Mouse (Mus musculus) CH12.LX (cell line): ENCODE results near the gene Paxbp1. TPM values are rescaled to one million over a fixed set of nuclear protein-coding genes. Genes with fewer than 3 reads are reported as not detected.
A peak's percentile ranks its signal among the peaks of the same experiment; 100 is the strongest.

Experiments used
- DNase-seq: peaks from one replicate; pipeline ENCODE4 v3.0.0-alpha.2; 2013; ENCODE audit errors: extremely low read depth
- H3K27ac ChIP-seq: 2 replicates; pipeline ENCODE4 v1.5.1; 2012; ENCODE audit warnings: low read depth, mild to moderate bottlenecking, control low read depth, moderate library complexity; ENCODE audit not compliant: insufficient read depth
- H3K27me3 ChIP-seq: replicated peaks from 2 replicates; pipeline ENCODE3; 2012; ENCODE audit warnings: inconsistent platforms
- H3K36me3 ChIP-seq, 2 experiments: replicated peaks in 1 of 2; 2 replicates each; pipeline versions ENCODE3 to v1.6.1; 2012; ENCODE audit warnings: inconsistent platforms in 1 of 2, low read length in 1 of 2, mild to moderate bottlenecking in 1 of 2, mixed read lengths in 1 of 2, moderate library complexity in 1 of 2; ENCODE audit not compliant: control insufficient read depth in 1 of 2, insufficient read depth in 1 of 2
- H3K4me1 ChIP-seq, 2 experiments: 2 replicates each; pipeline ENCODE4 v1.6.1; 2012; ENCODE audit warnings: inconsistent platforms in 1 of 2, moderate library complexity in 1 of 2; ENCODE audit not compliant: insufficient read depth in 2 of 2, control insufficient read depth in 1 of 2
- H3K4me2 ChIP-seq: 2 replicates; pipeline ENCODE4 v1.6.1; 2012; ENCODE audit warnings: low read depth, mild to moderate bottlenecking, control low read depth; ENCODE audit not compliant: poor library complexity, insufficient read depth, severe bottlenecking
- H3K4me3 ChIP-seq, 3 experiments: fragments of 150-350 bp in 1 of 3; sonication (generic) in 1 of 3; replicated peaks in 1 of 3; 2 replicates each; pipeline versions ENCODE3 to v1.5.1; 2011 to 2012; ENCODE audit warnings: low read depth in 2 of 3, low read length in 2 of 3, mild to moderate bottlenecking in 2 of 3, moderate library complexity in 2 of 3, control low read depth in 1 of 3, improper control_type of control experiment in 1 of 3, inconsistent platforms in 1 of 3, mixed read lengths in 1 of 3; ENCODE audit not compliant: poor library complexity in 1 of 3
- H3K79me2 ChIP-seq: replicated peaks from 2 replicates; pipeline ENCODE4 v1.6.1; 2012; ENCODE audit warnings: mild to moderate bottlenecking, moderate library complexity; ENCODE audit not compliant: control insufficient read depth, poor library complexity, insufficient read depth, severe bottlenecking; ENCODE audit errors: extremely low read depth
- H3K9ac ChIP-seq: 2 replicates; pipeline ENCODE4 v1.6.1; 2012; ENCODE audit warnings: low read depth, mild to moderate bottlenecking, control low read depth, moderate library complexity; ENCODE audit not compliant: insufficient read depth
- H3K9me3 ChIP-seq: replicated peaks from 2 replicates; pipeline ENCODE3; 2012; ENCODE audit warnings: low read length, inconsistent platforms, mixed read lengths
- BHLHE40 ChIP-seq: IDR thresholded peaks from 2 replicates; pipeline ENCODE4 v1.6.1; 2011; ENCODE audit warnings: mild to moderate bottlenecking, low read depth, low read length, improper control_type of control experiment
- CTCF ChIP-seq, 2 experiments: IDR thresholded peaks in 1 of 2; conservative IDR thresholded peaks in 1 of 2; 2 replicates each; pipeline ENCODE4 v1.5.1; 2011 to 2012; ENCODE audit warnings: low read depth in 2 of 2, low read length in 2 of 2, improper control_type of control experiment in 1 of 2, inconsistent platforms in 1 of 2, mild to moderate bottlenecking in 1 of 2, moderate library complexity in 1 of 2
- ELF1 ChIP-seq: IDR thresholded peaks from 2 replicates; pipeline ENCODE4 v1.6.1; 2014; ENCODE audit warnings: low read depth, mild to moderate bottlenecking, inconsistent platforms, low read length, improper control_type of control experiment
- EP300 ChIP-seq: IDR thresholded peaks from 2 replicates; pipeline ENCODE4 v1.6.1; 2011; ENCODE audit warnings: low read length, improper control_type of control experiment
- ETS1 ChIP-seq: conservative IDR thresholded peaks from 2 replicates; pipeline ENCODE4 v1.6.1; 2012; ENCODE audit warnings: low read depth, mild to moderate bottlenecking, inconsistent platforms, low read length, improper control_type of control experiment, moderate library complexity
- IRF4 ChIP-seq: IDR thresholded peaks from 2 replicates; pipeline ENCODE4 v1.6.1; 2014; ENCODE audit warnings: low read depth, mild to moderate bottlenecking, inconsistent platforms, low read length, improper control_type of control experiment
- JUN ChIP-seq: IDR thresholded peaks from 2 replicates; pipeline ENCODE4 v1.6.1; 2011; ENCODE audit warnings: low read depth, mild to moderate bottlenecking, low read length, improper control_type of control experiment, moderate library complexity; ENCODE audit not compliant: insufficient read depth
- MAX ChIP-seq: IDR thresholded peaks from 2 replicates; pipeline ENCODE4 v1.6.1; 2011; ENCODE audit warnings: low read length, improper control_type of control experiment
- MAZ ChIP-seq: IDR thresholded peaks from 2 replicates; pipeline ENCODE4 v1.6.1; 2012; ENCODE audit warnings: low read depth, mild to moderate bottlenecking, inconsistent platforms, low read length, improper control_type of control experiment, moderate library complexity
- MEF2A ChIP-seq: IDR thresholded peaks from 2 replicates; pipeline ENCODE4 v1.6.1; 2014; ENCODE audit warnings: low read depth, mild to moderate bottlenecking, inconsistent platforms, low read length, improper control_type of control experiment, borderline replicate concordance
- MXI1 ChIP-seq: IDR thresholded peaks from 2 replicates; pipeline ENCODE4 v1.6.1; 2011; ENCODE audit warnings: mild to moderate bottlenecking, low read depth, low read length, improper control_type of control experiment
- POLR2AphosphoS2 ChIP-seq: IDR thresholded peaks from 2 replicates; pipeline ENCODE4 v1.6.1; 2011; ENCODE audit warnings: low read depth, low read length, improper control_type of control experiment
- RAD21 ChIP-seq: IDR thresholded peaks from 2 replicates; pipeline ENCODE4 v1.6.1; 2011; ENCODE audit warnings: low read depth, mild to moderate bottlenecking, low read length, improper control_type of control experiment, moderate library complexity
- SIN3A ChIP-seq: IDR thresholded peaks from 2 replicates; pipeline ENCODE4 v1.6.1; 2012; ENCODE audit warnings: low read length, improper control_type of control experiment, inconsistent platforms
- SMC3 ChIP-seq: IDR thresholded peaks from 2 replicates; pipeline ENCODE4 v1.6.1; 2011; ENCODE audit warnings: low read depth, low read length, improper control_type of control experiment
- UBTF ChIP-seq: IDR thresholded peaks from 2 replicates; pipeline ENCODE4 v1.6.1; 2012; ENCODE audit warnings: low read depth, mild to moderate bottlenecking, inconsistent platforms, low read length, improper control_type of control experiment, moderate library complexity
- USF1 ChIP-seq: IDR thresholded peaks from 2 replicates; pipeline ENCODE4 v1.6.1; 2014; ENCODE audit warnings: low read depth, mild to moderate bottlenecking, inconsistent platforms, low read length, improper control_type of control experiment
- USF2 ChIP-seq: conservative IDR thresholded peaks from 2 replicates; pipeline ENCODE4 v1.6.1; 2011; ENCODE audit warnings: low read depth, low read length, improper control_type of control experiment
- ZKSCAN1 ChIP-seq: IDR thresholded peaks from 2 replicates; pipeline ENCODE4 v1.6.1; 2012; ENCODE audit warnings: low read depth, inconsistent platforms, low read length, improper control_type of control experiment, borderline replicate concordance
- ZNF384 ChIP-seq: IDR thresholded peaks from 2 replicates; pipeline ENCODE4 v1.6.1; 2012; ENCODE audit warnings: low read depth, low read length, improper control_type of control experiment, inconsistent platforms
- dilution Hi-C: fragments of 300-500 bp; cut with MboI; formaldehyde crosslinking; loops from 2 replicates; pipeline ENCODE4 v1.14.3; 2020; ENCODE audit warnings: low sequenced_read_pairs; ENCODE audit not compliant: extremely low pct_unique_long_range_greater_than_20kb, extremely low pct_ligation_motif_present
- in situ Hi-C: fragments of 300-500 bp; cut with MboI; formaldehyde crosslinking; loops from 3 replicates; pipeline ENCODE4 v1.14.3; 2019; ENCODE audit warnings: low sequenced_read_pairs, low pct_ligation_motif_present, low pct_unique_long_range_greater_than_20kb, mixed read lengths
- polyA plus RNA-seq: library from polyadenylated mRNA; unstranded; fragments of >175 nt; gene quantifications from 2 replicates; pipeline ENCODE4 v1.2.1, GENCODE M21; 2012; ENCODE audit warnings: low read depth; ENCODE audit not compliant: insufficient read length
- total RNA-seq, 2 experiments: library from RNA; depleted of rRNA; stranded (reverse); fragments of 300-350 nt in 1 of 2; fragments of >200 nt in 1 of 2; gene quantifications; 2 replicates each; pipeline ENCODE4 v1.2.3; 2012 to 2014

The Paxbp1 gene
- total and polyA plus RNA-seq, 3 experiments: 39.4 to 77.1 (median 74.4) TPM

DNA sequence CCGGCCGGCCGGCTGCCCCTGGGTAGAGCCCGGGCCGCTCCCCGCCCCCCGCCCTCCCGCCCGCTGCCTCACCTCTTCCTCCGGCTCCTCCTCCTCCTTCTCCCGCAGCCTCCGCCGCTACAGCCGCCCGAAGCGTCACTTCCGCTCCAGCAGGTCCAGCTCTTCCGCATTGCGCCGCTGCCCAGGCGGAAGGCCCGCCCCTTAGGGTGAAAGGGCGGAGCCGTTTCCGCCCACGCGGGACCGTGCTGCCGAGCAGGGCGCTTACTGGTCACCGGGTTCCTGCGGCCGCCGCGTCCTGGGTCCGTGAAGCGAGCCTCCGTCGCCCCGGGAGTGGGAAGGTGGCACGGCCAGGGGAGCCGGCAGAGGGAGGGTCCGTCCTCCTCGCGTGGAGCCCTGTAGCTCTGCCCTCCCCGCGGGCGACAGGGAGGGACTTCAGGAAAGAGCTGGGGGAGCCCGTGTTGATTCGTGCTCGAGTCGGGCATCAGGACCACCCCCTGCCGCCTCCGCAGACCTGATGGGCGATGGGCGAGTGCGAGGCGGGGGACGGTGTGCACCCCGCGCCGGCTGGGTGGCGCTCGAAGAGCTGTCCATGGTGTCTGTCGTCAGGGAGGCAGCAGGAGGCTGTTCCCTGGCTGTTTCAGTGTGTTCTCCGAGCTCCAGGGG is 33.2 kb downstream of the Paxbp1 start, which contains the start of gene Synj1 (continued):
- TF ChIP-seq RAD21 (no peak), JUN (no peak), CTCF (conservative IDR thresholded peaks at IDR 0.05 in 1 of 2, IDR thresholded peaks at IDR 0.05 in 1 of 2; ENCODE audit: low read depth in 2 of 2, low read length in 2 of 2) (peak in 1 of 2 experiments; percentile 27; a peak in 1 of 4 replicates), ZNF384 (no peak)
- TF ChIP-seq, all 38 proteins: peak for 14

DNA sequence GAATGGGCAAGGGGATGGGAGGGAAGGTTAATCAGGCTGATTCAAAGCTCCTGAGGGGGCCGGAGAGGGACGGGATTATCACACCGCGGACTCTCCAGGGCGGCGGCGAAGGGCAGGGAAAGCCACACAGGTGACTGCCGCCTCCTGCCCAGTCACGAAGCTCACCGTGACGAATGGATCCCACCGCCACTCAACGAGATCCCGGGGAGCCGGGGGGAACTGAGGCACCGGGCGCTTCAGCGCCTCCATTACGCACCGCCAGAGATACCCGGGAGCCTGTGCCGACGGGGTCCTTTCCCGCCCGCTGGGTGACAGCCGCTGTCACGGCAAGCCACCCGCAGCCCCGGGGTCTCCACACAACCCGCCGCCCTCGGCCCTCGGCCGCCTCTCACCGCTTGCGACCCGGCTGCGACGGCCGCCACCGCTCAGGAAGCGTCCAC is 33.7 kb downstream of the Paxbp1 start:
- in situ Hi-C loops: no loop called here
- Histone ChIP-seq H3K36me3 (peaks cover 11 to 35% of the 10 kb centered on the region in 2 experiments), H3K4me2 (peak overlapping the region; percentile 77), H3K9ac (peak overlapping the region; percentile 77), H3K79me2 (no peaks in the 10 kb centered on the region), H3K4me3 (peak overlapping the region; percentile 79 to 90 (median 85)), H3K9me3 (no peaks in the 10 kb centered on the region), H3K4me1 (peaks cover 0 to 20% of the 10 kb centered on the region in 2 experiments; a peak in 2 of 4 replicates), H3K27me3 (no peaks in the 10 kb centered on the region), H3K27ac (peak overlapping the region; percentile 3; the same call in 1 of the 2 replicates)
- dilution Hi-C loops: no loop called here
- peak; percentile 37 for DNase-seq
- TF ChIP-seq MEF2A (no peak), EP300 (no peak), ETS1 (no peak), MAZ (peak; percentile 6; the same call in 1 of the 2 replicates), MAX (no peak), POLR2AphosphoS2 (no peak), UBTF (peak; percentile 70; the same call in 1 of the 2 replicates)

DNA sequence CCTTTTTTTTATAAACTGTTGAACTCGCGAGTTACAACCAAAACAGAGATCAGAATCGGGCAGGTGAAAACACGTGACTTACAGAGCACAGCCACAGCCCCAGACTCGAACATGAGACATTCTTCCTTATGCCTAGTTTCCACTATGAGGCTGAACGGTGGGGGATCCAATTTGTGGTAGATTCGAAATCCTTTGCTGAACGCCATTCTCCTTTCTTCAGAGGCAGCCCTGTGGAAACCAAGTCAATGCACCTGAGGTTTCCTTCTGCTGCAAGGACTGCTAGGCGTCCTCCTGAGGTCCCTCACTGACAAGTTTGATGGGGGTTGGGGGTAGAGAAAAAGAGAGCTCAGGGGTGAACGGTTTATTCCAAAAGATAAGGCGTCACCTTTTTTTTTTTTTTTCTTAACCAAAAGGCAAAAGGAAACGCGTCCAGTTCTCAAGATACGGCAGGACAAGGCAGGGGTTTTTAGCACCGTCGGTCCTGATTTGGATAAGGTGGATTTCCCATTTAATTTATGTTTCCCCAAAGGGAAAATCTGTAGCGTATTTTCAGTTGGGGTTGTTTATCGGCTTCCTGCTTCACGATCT is 34.3 kb downstream of the Paxbp1 start:
- DNase-seq: peak; percentile 21
- Histone ChIP-seq H3K4me1 (peaks cover 0 to 20% of the 10 kb centered on the region in 2 experiments; a peak in 2 of 4 replicates), H3K4me3 (peak overlapping the region; percentile 79 to 90 (median 85)), H3K9ac (peak overlapping the region; percentile 77), H3K36me3 (peaks cover 7 to 32% of the 10 kb centered on the region in 2 experiments), H3K27ac (no peak overlapping the region), H3K4me2 (peak overlapping the region; percentile 77), H3K79me2 (no peaks in the 10 kb centered on the region), H3K27me3 (no peaks in the 10 kb centered on the region), H3K9me3 (no peaks in the 10 kb centered on the region)
- in situ Hi-C loops: no loop called here
- TF ChIP-seq ZNF384 (peak; percentile 70), SIN3A (peak; percentile 10; the same call in 1 of the 2 replicates), SMC3 (no peak), MXI1 (no peak; the same call in 1 of the 2 replicates), ZKSCAN1 (no peak), MAX (peak; percentile 84), BHLHE40 (peak; percentile 75), USF2 (peak; percentile 47; the same call in 1 of the 2 replicates), ELF1 (0 out of 2 replicates have a peak, but pooled peaks have one; percentile 12), USF1 (peak; percentile 30), IRF4 (no peak)
- dilution Hi-C loops: no loop called here
